Comparison of ENCODE assay signal across 13 mouse cellular contexts in the genomic region with DNA sequence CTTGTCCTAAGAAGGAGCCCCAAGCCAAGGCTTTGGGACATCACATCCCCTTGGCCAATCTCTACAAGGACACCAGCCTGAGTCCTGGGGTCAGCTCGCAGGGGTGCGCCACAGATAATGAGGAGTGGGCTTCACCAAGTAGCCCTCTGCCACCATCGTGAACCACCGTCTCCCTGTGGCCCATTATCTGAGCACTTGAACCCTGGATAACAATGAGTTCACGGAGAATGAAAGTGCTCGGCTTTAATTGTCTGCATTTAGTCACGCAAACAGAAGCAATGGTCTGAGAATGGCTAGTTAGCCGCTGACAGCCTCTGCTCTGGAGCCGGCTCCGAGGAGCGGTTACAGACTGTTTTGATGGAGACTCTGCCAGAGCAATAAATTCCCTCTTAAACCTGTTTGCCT.
DNase-seq lines count a peak whose midpoint lies in the region; ATAC-seq and TF ChIP-seq lines count a peak whose summit lies in the region.
"Had no signal": no experiment of that assay in that cellular context is flagged by ENCODE, and none has a peak within 500 bp of the region (broad histone marks: within the 10 kb centered on the region; RNA-seq: fewer than 3 reads in every experiment).

No protein-coding gene starts in this region.

- H3K27me3 ChIP-seq in forebrain, postnatal 0 days (ENCODE audit: insufficient read depth, low read length): no peaks in the 10 kb centered on the region
- H3K27me3 ChIP-seq in midbrain, embryonic 13.5 days: no peaks in the 10 kb centered on the region
- H3K27me3 ChIP-seq: intestine, embryonic 15.5 days had no signal

- no peak overlapping the region; the same call in 1 of the 2 replicates for H3K9ac ChIP-seq in forebrain, postnatal 0 days
- peak overlapping the region; percentile 24; the same call in 1 of the 2 replicates for H3K9ac ChIP-seq in midbrain, embryonic 13.5 days (replicated peaks)
- H3K9ac ChIP-seq: intestine, embryonic 15.5 days had no signal

- TF ChIP-seq CTCF in forebrain, postnatal 0 days (IDR thresholded peaks at IDR 0.05; ENCODE audit: low read depth): no peak

- peak overlapping the region; percentile 14; the same call in 1 of the 2 replicates for H3K4me3 ChIP-seq in forebrain, postnatal 0 days (ENCODE audit: low read depth, low read length)
- H3K4me3 ChIP-seq in midbrain, embryonic 13.5 days (replicated peaks): no peak overlapping the region
- H3K4me3 ChIP-seq: intestine, embryonic 15.5 days; myocyte had no signal

- no peaks in the 10 kb centered on the region for H3K36me3 ChIP-seq in forebrain, postnatal 0 days (ENCODE audit: insufficient read depth)
- no peaks in the 10 kb centered on the region for H3K36me3 ChIP-seq in midbrain, embryonic 13.5 days
- H3K36me3 ChIP-seq: intestine, embryonic 15.5 days had no signal

- H3K4me2 ChIP-seq in forebrain, postnatal 0 days (ENCODE audit: low read depth): peak overlapping the region; percentile 41
- H3K4me2 ChIP-seq in midbrain, embryonic 13.5 days (replicated peaks): peak overlapping the region; percentile 41
- H3K4me2 ChIP-seq: intestine, embryonic 15.5 days had no signal

- no peaks in the 10 kb centered on the region for H3K9me3 ChIP-seq in forebrain, postnatal 0 days (ENCODE audit: low read length)
- no peaks in the 10 kb centered on the region for H3K9me3 ChIP-seq in midbrain, embryonic 13.5 days
- H3K9me3 ChIP-seq: intestine, embryonic 15.5 days had no signal

- ATAC-seq in forebrain, postnatal 0 days: peak; percentile 16; the same call in 1 of the 2 replicates
- ATAC-seq in midbrain, embryonic 13.5 days: peak; percentile 53
- no peak for ATAC-seq in erythroid progenitor cell, adult 5-6 weeks (replicated peaks; ENCODE audit: low FRiP score, poor library complexity, severe bottlenecking)
- ATAC-seq in granulocyte monocyte progenitor cell, adult 5-6 weeks (replicated peaks; ENCODE audit: poor library complexity, severe bottlenecking): no peak
- ATAC-seq: intestine, embryonic 15.5 days had no signal

- H3K27ac ChIP-seq in forebrain, postnatal 0 days (ENCODE audit: low read depth, low read length): 0 out of 2 replicates have a peak overlapping the region, but pooled peaks have one; percentile 21
- H3K27ac ChIP-seq in midbrain, embryonic 13.5 days: peak overlapping the region; percentile 62
- H3K27ac ChIP-seq: intestine, embryonic 15.5 days had no signal

- 11% methylated on average over 11 of the region's 11 CpGs for WGBS in forebrain, postnatal 0 days
- WGBS in midbrain, embryonic 13.5 days: 8% methylated on average over 11 of the region's 11 CpGs

- peaks cover 4% of the 10 kb centered on the region; the same call in 1 of the 2 replicates for H3K4me1 ChIP-seq in forebrain, postnatal 0 days (ENCODE audit: insufficient read depth)
- peaks cover 41% of the 10 kb centered on the region for H3K4me1 ChIP-seq in midbrain, embryonic 13.5 days (replicated peaks)
- H3K4me1 ChIP-seq: intestine, embryonic 15.5 days had no signal

- DNase-seq in ZHBTc4 (ENCODE audit: low read depth, low spot score): peak; percentile 22
- peak; percentile 65 for DNase-seq in embryo, embryonic 10 days (ENCODE audit: low spot score)
- DNase-seq in forebrain, postnatal 0 days: no peak
- no peak for DNase-seq in lung, postnatal 36 days
- DNase-seq: adrenal gland, adult 8-10 months; gastrocnemius, postnatal 14 days; lung, adult 2 months; thymus, postnatal 36 days had no signal

Comparison
In these comparisons a context has a peak if more than half of its experiments do, and no peak if none do; other contexts are left out.
1. DNase-seq: peak in ZHBTc4 (single experiment) and embryo, embryonic 10 days (single experiment); none in forebrain, postnatal 0 days (single experiment) and lung, postnatal 36 days (single experiment).
2. ATAC-seq: peak in forebrain, postnatal 0 days (single experiment) and midbrain, embryonic 13.5 days (single experiment); none in erythroid progenitor cell, adult 5-6 weeks (single experiment) and granulocyte monocyte progenitor cell, adult 5-6 weeks (single experiment).